Mouse (Mus musculus): ENCODE results near the gene Ubap2l. TPM values are rescaled to one million over a fixed set of nuclear protein-coding genes. Genes with fewer than 3 reads are reported as not detected.

Gene Ubap2l
- total and polyA plus RNA-seq, 2 experiments: 32.6 to 46.3 TPM

DNA sequence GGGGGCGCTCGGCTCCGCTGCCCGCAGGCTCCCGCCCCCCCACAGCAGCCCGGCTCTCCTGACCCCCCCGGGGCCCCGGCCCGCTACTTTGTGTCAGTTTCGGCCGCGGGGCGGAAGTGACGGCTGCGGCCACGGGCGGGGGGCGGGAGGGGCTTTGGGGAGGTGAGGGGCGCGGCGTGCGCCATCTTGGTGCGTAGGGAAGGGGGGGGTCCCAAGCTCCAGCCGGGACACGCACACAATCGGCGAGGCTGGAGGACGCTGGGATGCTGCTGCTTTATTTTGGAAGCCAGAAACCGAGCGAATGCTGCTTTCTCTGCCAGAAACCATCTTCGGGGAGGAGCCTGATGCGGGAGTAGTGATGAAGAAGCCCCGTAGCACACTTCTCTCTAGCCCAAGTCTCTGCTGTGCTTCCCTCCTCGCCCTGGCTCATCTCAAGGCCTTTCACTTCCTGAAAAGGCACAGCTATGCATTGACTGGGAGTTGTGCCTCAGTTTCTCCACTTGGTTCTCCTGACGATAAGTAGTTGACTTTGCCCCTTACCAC, 89.1 kb downstream of the Ubap2l start, which contains the start of gene Atp8b2:
TSS of gene Atp8b2 (minus strand) at position 288 of the 543 bp plus-strand sequence.
- peaks cover 5% of the 10 kb centered on the region; the same call in 1 of the 2 replicates for H3K27me3 ChIP-seq (ENCODE audit: control insufficient read depth, insufficient read depth, low read length)
- TF ChIP-seq CTCF (IDR thresholded peaks at IDR 0.05; ENCODE audit: low read depth, low read length): no peak
- no peak for TF ChIP-seq POLR2A (IDR thresholded peaks at IDR 0.05; ENCODE audit: extremely low read depth, insufficient read depth, low read length)
- no peaks in the 10 kb centered on the region for H3K79me2 ChIP-seq (ENCODE audit: control insufficient read depth, insufficient read depth, low read length)
- DNase-seq (ENCODE audit: extremely low read depth, low read depth, low spot score): peak; percentile 4
- H3K27ac ChIP-seq (replicated peaks; ENCODE audit: insufficient read depth, low read depth, low read length): peak within 1 kb of the TSS; percentile 34
- peak within 1 kb of the TSS; percentile 79 for H3K4me3 ChIP-seq (ENCODE audit: insufficient read depth, low read depth, low read length)
- 3% methylated on average over 17 of the region's 35 CpGs for WGBS
- peak within 1 kb of the TSS; percentile 65 for H3K9ac ChIP-seq (ENCODE audit: low read depth, low read length)
- no peaks in the 10 kb centered on the region for H3K36me3 ChIP-seq (ENCODE audit: control insufficient read depth, insufficient read depth, low read length)
- H3K4me1 ChIP-seq (ENCODE audit: control insufficient read depth, insufficient read depth, low read length): no peaks in the 10 kb centered on the region; the same call in 1 of the 2 replicates

DNA sequence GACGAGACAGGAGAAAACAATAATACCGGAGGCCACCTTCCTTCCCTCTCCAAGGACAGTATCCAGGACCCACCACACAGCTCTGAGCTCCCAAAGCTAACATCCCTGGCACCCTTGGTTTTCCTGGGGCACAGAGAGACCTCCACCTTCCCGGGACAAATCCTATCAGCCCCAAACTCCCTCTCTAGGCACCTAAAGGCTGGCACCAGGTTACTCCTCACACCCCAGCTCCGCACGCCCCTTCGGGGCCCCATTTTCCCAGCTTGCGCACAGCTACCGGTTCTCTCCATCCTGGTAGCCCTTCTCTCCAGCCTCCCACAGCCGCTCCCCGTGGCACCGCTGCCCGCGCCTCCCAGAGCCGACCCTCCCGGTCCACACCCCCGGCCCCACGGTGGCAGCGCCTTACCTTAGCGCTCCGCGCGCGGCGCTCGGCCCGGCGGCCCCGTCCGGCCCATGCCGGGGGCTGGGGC, 89.6 kb downstream of the Ubap2l start:
- Histone ChIP-seq H3K4me3 (ENCODE audit: insufficient read depth, low read depth, low read length) (peak overlapping the region; percentile 79), H3K36me3 (ENCODE audit: control insufficient read depth, insufficient read depth, low read length) (no peaks in the 10 kb centered on the region), H3K27ac (replicated peaks; ENCODE audit: insufficient read depth, low read depth, low read length) (peak overlapping the region; percentile 34; the same call in 1 of the 2 replicates), H3K9ac (ENCODE audit: low read depth, low read length) (peak overlapping the region; percentile 65), H3K4me1 (ENCODE audit: control insufficient read depth, insufficient read depth, low read length) (no peaks in the 10 kb centered on the region; the same call in 1 of the 2 replicates), H3K79me2 (ENCODE audit: control insufficient read depth, insufficient read depth, low read length) (no peaks in the 10 kb centered on the region), H3K27me3 (ENCODE audit: control insufficient read depth, insufficient read depth, low read length) (peaks cover 5% of the 10 kb centered on the region; the same call in 1 of the 2 replicates)
- TF ChIP-seq CTCF (IDR thresholded peaks at IDR 0.05; ENCODE audit: low read depth, low read length): no peak
- no peak for TF ChIP-seq POLR2A (IDR thresholded peaks at IDR 0.05; ENCODE audit: extremely low read depth, insufficient read depth, low read length)
- WGBS: 3% methylated on average over 30 of the region's 30 CpGs
- no peak for DNase-seq (ENCODE audit: extremely low read depth, low read depth, low spot score)

DNA sequence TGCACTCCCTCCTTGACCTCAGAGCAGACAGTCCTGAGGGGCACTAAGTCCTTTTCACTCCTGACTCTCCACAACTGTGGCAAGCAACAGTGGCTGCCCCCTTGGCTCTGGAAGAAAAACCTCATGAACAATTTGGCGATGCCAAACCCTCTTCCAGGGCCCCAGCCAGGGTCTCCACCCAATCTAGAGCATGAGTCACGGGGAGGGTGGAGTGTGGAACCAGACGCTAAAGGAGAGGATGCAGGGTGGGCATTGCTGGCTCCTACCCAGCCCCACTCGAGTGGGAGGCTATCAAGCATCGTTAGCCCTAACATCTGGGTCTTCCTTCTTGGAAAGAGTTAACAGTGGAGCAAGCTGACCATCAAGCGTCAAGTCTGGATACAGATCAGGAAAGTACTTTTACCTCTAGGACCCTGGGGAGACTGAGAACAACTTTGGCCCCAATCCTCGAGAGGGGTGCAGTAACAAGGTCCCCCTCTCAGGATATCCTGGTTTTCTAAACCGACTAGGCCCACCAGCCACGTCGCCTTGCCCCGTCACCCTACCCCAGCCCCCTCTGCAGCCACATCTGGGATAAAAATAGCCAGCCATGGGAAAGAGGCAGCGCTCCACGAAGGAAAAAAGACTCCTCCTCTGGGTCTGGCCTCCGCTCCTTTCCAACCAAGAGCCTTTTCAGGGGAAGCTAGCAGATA, 90.2 kb downstream of the Ubap2l start:
- Histone ChIP-seq H3K9ac (ENCODE audit: low read depth, low read length) (no peak overlapping the region; the same call in none of the 2 replicates), H3K36me3 (ENCODE audit: control insufficient read depth, insufficient read depth, low read length) (no peaks in the 10 kb centered on the region), H3K79me2 (ENCODE audit: control insufficient read depth, insufficient read depth, low read length) (no peaks in the 10 kb centered on the region), H3K27me3 (ENCODE audit: control insufficient read depth, insufficient read depth, low read length) (peaks cover 5% of the 10 kb centered on the region; the same call in 1 of the 2 replicates), H3K4me1 (ENCODE audit: control insufficient read depth, insufficient read depth, low read length) (no peaks in the 10 kb centered on the region; the same call in 1 of the 2 replicates), H3K4me3 (ENCODE audit: insufficient read depth, low read depth, low read length) (peak overlapping the region; percentile 79), H3K27ac (replicated peaks; ENCODE audit: insufficient read depth, low read depth, low read length) (no peak overlapping the region; the same call in 1 of the 2 replicates)
- DNase-seq (ENCODE audit: extremely low read depth, low read depth, low spot score): no peak
- TF ChIP-seq POLR2A (IDR thresholded peaks at IDR 0.05; ENCODE audit: extremely low read depth, insufficient read depth, low read length) (no peak), CTCF (IDR thresholded peaks at IDR 0.05; ENCODE audit: low read depth, low read length) (no peak)
- WGBS: 48% methylated on average over 14 of the region's 14 CpGs

- Histone ChIP-seq H3K4me3 (ENCODE audit: insufficient read depth, low read depth, low read length) (no peak overlapping the region), H3K79me2 (ENCODE audit: control insufficient read depth, insufficient read depth, low read length) (no peaks in the 10 kb centered on the region), H3K36me3 (ENCODE audit: control insufficient read depth, insufficient read depth, low read length) (no peaks in the 10 kb centered on the region), H3K4me1 (ENCODE audit: control insufficient read depth, insufficient read depth, low read length) (no peaks in the 10 kb centered on the region; the same call in 1 of the 2 replicates), H3K9ac (ENCODE audit: low read depth, low read length) (no peak overlapping the region), H3K27me3 (ENCODE audit: control insufficient read depth, insufficient read depth, low read length) (peaks cover 5% of the 10 kb centered on the region; the same call in 1 of the 2 replicates), H3K27ac (replicated peaks; ENCODE audit: insufficient read depth, low read depth, low read length) (no peak overlapping the region; the same call in 1 of the 2 replicates)
- no peak for DNase-seq (ENCODE audit: extremely low read depth, low read depth, low spot score)
- 70% methylated on average over 4 of the region's 4 CpGs for WGBS
- TF ChIP-seq POLR2A (IDR thresholded peaks at IDR 0.05; ENCODE audit: extremely low read depth, insufficient read depth, low read length) (no peak), CTCF (IDR thresholded peaks at IDR 0.05; ENCODE audit: low read depth, low read length) (no peak)
Measured at GRCm38 (mm10) chr3:89961436-89961835, 91.0 kb downstream of the Ubap2l start.

- H3K27me3 ChIP-seq (ENCODE audit: control insufficient read depth, insufficient read depth, low read length): peaks cover 5% of the 10 kb centered on the region; the same call in 1 of the 2 replicates
- no peaks in the 10 kb centered on the region for H3K79me2 ChIP-seq (ENCODE audit: control insufficient read depth, insufficient read depth, low read length)
- WGBS: 1% methylated on average over 30 of the region's 30 CpGs
- no peaks in the 10 kb centered on the region for H3K36me3 ChIP-seq (ENCODE audit: control insufficient read depth, insufficient read depth, low read length)
- no peak overlapping the region for H3K27ac ChIP-seq (replicated peaks; ENCODE audit: insufficient read depth, low read depth, low read length)
- H3K9ac ChIP-seq (ENCODE audit: low read depth, low read length): peak overlapping the region; percentile 63
- DNase-seq (ENCODE audit: extremely low read depth, low read depth, low spot score): peak; percentile 53
- no peaks in the 10 kb centered on the region; the same call in 1 of the 2 replicates for H3K4me1 ChIP-seq (ENCODE audit: control insufficient read depth, insufficient read depth, low read length)
- TF ChIP-seq CTCF (IDR thresholded peaks at IDR 0.05; ENCODE audit: low read depth, low read length) (no peak), POLR2A (IDR thresholded peaks at IDR 0.05; ENCODE audit: extremely low read depth, insufficient read depth, low read length) (no peak)
- H3K4me3 ChIP-seq (ENCODE audit: insufficient read depth, low read depth, low read length): peak overlapping the region; percentile 71; the same call in 1 of the 2 replicates
Measured at GRCm38 (mm10) chr3:89960469-89960868, 92.0 kb downstream of the Ubap2l start.

Measured in liver, adult 2 months (tissue).